Mouse (Mus musculus) stomach, postnatal 0 days (tissue): ENCODE measurements at regions not wholly inside any gene's neighbourhood (a gene's known extent, or its start where the extent isn't known, plus 50 kb on each side); places are given as distances from the start of the nearest gene placed in this dataset.

Experiments
- CTCF ChIP-seq: IDR thresholded peaks from 2 replicates; pipeline ENCODE4 v1.5.1; 2016; ENCODE audit warnings: antibody characterized with exemption, low read depth, mild to moderate bottlenecking, moderate library complexity
- EP300 ChIP-seq: optimal IDR thresholded peaks from 2 replicates; pipeline ENCODE3; 2016; ENCODE audit warnings: antibody characterized with exemption

GRCm38 (mm10) chr13:115977890-115978203 is 331.6 kb downstream of the Isl1 start:
- TF ChIP-seq CTCF (no peak), EP300 (no peak)
